Mouse (Mus musculus): ENCODE results near the gene Dip2c.

Dip2c gene

GRCm38 (mm10) chr13:9276322-9276855, at the start of gene Dip2c:
TSS of gene Dip2c (plus strand) at chr13:9276528.
- DNase-seq (ENCODE audit: inconsistent age in 2 of 2, low spot score in 1 of 2), result peak; percentile 93 to 97

- no peak for DNase-seq (ENCODE audit: inconsistent age in 2 of 2, low spot score in 1 of 2)
Measured at GRCm38 (mm10) chr13:9227078-9227477, 49.2 kb upstream of the Dip2c start.

GRCm38 (mm10) chr13:9237495-9237894, 38.8 kb upstream of the Dip2c start:
- no peak for DNase-seq (ENCODE audit: inconsistent age in 2 of 2, low spot score in 1 of 2)

- DNase-seq (ENCODE audit: inconsistent age in 2 of 2, low spot score in 1 of 2), result no peak
Measured at GRCm38 (mm10) chr13:9239127-9239526, 37.2 kb upstream of the Dip2c start.

- DNase-seq (ENCODE audit: inconsistent age in 2 of 2, low spot score in 1 of 2), result peak in 1 of 2 experiments; percentile 51
Measured at GRCm38 (mm10) chr13:9239631-9240236, 36.6 kb upstream of the Dip2c start.

GRCm38 (mm10) chr13:9261748-9262147, 14.6 kb upstream of the Dip2c start:
- DNase-seq (ENCODE audit: inconsistent age in 2 of 2, low spot score in 1 of 2), result no peak

GRCm38 (mm10) chr13:9265516-9265915, 10.8 kb upstream of the Dip2c start:
- no peak for DNase-seq (ENCODE audit: inconsistent age in 2 of 2, low spot score in 1 of 2)

- DNase-seq (ENCODE audit: inconsistent age in 2 of 2, low spot score in 1 of 2), result no peak
Measured at GRCm38 (mm10) chr13:9276856-9277620, 710 bp downstream of the Dip2c start.

GRCm38 (mm10) chr13:9277621-9277960, 1.3 kb downstream of the Dip2c start:
- DNase-seq (ENCODE audit: inconsistent age in 2 of 2, low spot score in 1 of 2), result peak; percentile 29 to 71

GRCm38 (mm10) chr13:9278636-9279035, 2.3 kb downstream of the Dip2c start:
- DNase-seq (ENCODE audit: inconsistent age in 2 of 2, low spot score in 1 of 2), result peak in 1 of 2 experiments; percentile 37

GRCm38 (mm10) chr13:9283050-9283449, 6.7 kb downstream of the Dip2c start:
- no peak for DNase-seq (ENCODE audit: inconsistent age in 2 of 2, low spot score in 1 of 2)

- no peak for DNase-seq (ENCODE audit: inconsistent age in 2 of 2, low spot score in 1 of 2)
Measured at GRCm38 (mm10) chr13:9289916-9290315, 13.6 kb downstream of the Dip2c start.

- peak; percentile 39 to 76 for DNase-seq (ENCODE audit: inconsistent age in 2 of 2, low spot score in 1 of 2)
Measured at GRCm38 (mm10) chr13:9296285-9296684, 20.0 kb downstream of the Dip2c start.

- peak in 1 of 2 experiments; percentile 58 for DNase-seq (ENCODE audit: inconsistent age in 2 of 2, low spot score in 1 of 2)
Measured at GRCm38 (mm10) chr13:9297266-9297665, 20.9 kb downstream of the Dip2c start.

GRCm38 (mm10) chr13:9297689-9298088, 21.4 kb downstream of the Dip2c start:
- DNase-seq (ENCODE audit: inconsistent age in 2 of 2, low spot score in 1 of 2), result peak; percentile 34 to 83

GRCm38 (mm10) chr13:9299657-9300056, 23.3 kb downstream of the Dip2c start:
- no peak for DNase-seq (ENCODE audit: inconsistent age in 2 of 2, low spot score in 1 of 2)

- no peak for DNase-seq (ENCODE audit: inconsistent age in 2 of 2, low spot score in 1 of 2)
Measured at GRCm38 (mm10) chr13:9308863-9309262, 32.5 kb downstream of the Dip2c start.

- no peak for DNase-seq (ENCODE audit: inconsistent age in 2 of 2, low spot score in 1 of 2)
Measured at GRCm38 (mm10) chr13:9310806-9311205, 34.5 kb downstream of the Dip2c start.

- no peak for DNase-seq (ENCODE audit: inconsistent age in 2 of 2, low spot score in 1 of 2)
Measured at GRCm38 (mm10) chr13:9312916-9313315, 36.6 kb downstream of the Dip2c start.

GRCm38 (mm10) chr13:9314099-9314712, 37.9 kb downstream of the Dip2c start:
- peak; percentile 25 to 67 for DNase-seq (ENCODE audit: inconsistent age in 2 of 2, low spot score in 1 of 2)

- DNase-seq (ENCODE audit: inconsistent age in 2 of 2, low spot score in 1 of 2), result no peak
Measured at GRCm38 (mm10) chr13:9314713-9315112, 38.4 kb downstream of the Dip2c start.

GRCm38 (mm10) chr13:9319745-9320144, 43.4 kb downstream of the Dip2c start:
- DNase-seq (ENCODE audit: inconsistent age in 2 of 2, low spot score in 1 of 2), result no peak
